Mouse (Mus musculus): ENCODE data around the gene Apon.

DNA sequence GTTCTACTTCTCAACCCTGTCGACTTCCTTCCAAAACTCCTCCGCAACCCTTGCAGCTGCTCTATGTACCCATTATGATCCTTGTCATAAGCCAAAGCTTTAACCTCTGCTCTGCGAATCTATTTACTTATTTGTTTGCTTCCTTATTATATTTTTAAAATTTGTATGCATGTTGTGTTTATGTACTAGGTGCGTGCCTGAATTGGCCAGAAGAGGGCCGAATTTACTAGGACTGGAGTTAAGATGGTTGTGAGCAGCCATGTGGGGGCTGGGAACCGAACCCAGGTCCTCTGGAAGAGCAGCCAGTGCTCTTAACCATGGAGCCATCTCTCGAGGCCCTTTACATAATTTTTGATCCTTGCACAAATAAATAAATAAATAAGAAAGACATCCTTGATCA, 17.0 kb downstream of the Apon start:
- TF ChIP-seq CTCF (conservative IDR thresholded peaks at IDR 0.05; ENCODE audit: low read length), result no peak
- TF ChIP-seq POU5F1 (IDR thresholded peaks at IDR 0.05; ENCODE audit: borderline replicate concordance, low read length), result no peak
- TF ChIP-seq NANOG (IDR thresholded peaks at IDR 0.05; ENCODE audit: borderline replicate concordance, low read length), result no peak
